Mouse (Mus musculus) right cerebral cortex, postnatal 10 days (tissue): Measurements from ENCODE around the gene Efna5.
A peak's percentile ranks its signal among the peaks of the same experiment; 100 is the strongest.

Experiments
- DNase-seq, 2 experiments: peaks; one replicate each; pipeline ENCODE4 v3.0.0; 2021; ENCODE audit warnings: low spot score in 2 of 2

Efna5 gene

DNA sequence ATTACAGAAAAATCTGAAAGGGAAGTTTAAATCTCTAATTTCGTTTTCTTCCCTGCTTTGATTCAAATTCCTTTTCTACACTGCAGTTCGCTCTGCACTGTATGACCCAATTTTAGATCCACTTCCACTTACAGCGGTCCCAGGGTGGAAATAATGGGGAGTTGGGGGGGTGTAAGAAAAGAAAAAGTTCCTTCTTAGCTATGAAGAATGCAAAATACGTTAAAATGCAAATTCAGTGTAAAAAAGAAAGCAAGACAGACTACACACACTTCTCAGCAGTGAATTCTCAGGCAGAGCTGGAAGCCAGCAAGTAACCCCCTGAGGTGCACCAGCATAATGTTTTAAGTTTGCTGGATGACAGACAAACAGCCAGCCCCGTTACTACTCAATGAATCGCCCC is 174.7 kb downstream of the Efna5 start:
- DNase-seq, result no peak

DNA sequence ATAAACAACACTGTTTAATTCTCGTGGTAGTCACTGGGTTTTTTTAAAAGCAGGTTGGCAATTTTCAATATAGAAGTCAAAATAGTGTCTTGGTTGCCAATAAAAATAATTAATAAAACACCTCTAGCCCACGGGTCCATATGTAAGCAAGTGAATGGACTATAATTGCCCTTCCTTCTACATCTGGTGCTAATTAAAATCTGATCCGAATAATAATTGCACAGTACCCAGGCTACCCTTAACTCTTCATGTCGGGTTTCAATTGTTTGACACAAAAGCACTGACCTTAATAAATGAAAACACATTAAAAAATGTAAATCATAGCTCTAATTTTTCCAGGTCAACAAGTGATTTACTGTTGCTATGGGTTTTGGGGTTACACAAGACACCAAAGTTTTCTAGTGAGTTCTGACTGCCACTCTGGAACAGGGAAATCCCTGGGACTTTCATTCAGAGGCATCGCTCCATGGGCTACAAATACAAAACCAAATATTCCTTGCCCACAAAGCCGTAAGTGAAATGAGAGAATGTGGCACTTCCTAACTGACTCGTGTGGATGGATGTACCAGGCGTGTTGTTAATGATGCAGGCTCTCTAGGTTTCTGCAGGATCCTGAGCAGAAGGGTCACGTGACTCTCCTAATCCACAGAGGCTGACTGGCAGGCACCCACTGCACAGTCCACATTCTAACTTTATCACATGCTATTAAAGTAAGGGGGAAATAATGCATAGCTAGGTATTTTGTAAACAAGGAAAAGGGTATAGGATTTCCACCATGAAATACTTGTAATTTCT is 178.9 kb downstream of the Efna5 start:
- DNase-seq, result no peak

DNA sequence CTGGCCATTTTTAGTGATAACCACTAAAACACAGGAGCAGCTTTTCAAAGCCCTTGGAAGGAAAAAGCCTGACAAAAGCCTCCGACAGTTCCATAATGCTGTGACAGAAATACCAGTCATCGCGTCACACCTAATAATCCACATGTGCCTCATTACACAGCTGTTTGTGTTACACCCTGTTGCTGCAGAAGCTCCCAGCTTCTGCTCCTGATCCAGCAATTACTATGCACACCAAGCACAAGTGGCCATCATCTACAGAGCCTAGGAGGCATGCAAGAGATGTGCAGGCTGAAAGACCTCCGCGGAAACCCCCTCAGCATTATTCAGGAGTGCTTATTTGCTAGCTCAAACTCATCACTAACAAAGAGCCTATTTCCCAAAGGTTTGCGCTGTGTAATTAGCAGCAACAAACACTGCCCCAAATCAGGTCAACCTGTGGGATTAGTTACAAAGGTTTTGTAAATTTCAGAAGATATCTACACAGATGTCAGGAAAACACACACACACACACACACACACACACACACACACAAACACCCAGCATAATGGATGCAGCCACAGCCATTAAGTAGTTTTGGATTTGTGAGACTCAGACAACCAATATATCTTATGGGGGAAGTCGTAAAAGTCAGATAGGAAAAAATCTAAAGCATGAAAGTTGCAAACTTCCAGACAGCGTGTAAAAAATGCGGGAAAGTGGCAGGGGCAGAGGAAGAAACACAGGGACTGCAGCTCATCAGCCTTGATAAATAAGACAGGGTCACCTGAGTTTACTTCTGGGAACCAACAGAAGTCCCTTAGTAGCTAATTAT is 180.1 kb downstream of the Efna5 start:
- no peak for DNase-seq

DNA sequence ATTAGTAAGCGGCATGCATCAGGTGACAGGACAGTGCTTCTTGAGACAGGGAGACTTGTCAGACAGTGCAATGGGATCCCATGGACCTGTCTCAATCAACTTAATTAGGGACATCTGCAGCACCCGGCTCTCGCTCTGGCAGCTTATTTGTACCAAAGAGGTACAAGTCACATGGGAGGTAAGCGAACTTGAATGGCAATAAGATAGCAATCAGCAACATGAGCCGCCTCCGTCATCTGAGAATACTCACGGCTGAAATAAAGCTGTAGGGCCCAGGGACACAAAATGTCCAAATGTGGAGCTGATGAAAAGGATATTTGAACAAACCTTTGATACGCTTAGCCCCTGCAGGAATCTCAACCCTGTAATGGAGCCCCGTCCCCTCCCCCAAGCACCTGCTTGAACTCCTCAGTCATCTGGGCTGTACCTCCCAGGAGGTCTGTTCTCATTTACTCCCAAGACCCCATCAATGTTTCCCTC is 186.1 kb downstream of the Efna5 start:
- DNase-seq, result no peak

DNA sequence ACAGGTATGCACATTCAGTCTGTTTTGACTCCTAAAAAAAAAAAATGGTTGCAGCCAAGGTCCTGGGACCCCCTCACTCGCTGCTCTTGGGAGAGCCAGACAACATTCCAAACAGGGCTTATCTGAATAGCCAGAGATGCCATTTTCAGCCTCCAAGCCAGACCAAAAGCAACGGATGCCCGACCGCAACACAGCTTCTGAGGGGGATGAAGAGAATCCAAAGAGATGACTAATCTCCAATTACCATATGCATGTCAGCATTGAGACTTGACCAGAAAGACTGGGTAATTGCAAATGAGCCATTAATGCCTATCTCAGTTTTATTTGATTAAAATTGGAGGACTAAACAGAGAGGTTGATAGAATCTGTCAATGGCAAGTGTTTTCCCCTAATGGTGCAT is 188.9 kb downstream of the Efna5 start:
- DNase-seq, result no peak

DNA sequence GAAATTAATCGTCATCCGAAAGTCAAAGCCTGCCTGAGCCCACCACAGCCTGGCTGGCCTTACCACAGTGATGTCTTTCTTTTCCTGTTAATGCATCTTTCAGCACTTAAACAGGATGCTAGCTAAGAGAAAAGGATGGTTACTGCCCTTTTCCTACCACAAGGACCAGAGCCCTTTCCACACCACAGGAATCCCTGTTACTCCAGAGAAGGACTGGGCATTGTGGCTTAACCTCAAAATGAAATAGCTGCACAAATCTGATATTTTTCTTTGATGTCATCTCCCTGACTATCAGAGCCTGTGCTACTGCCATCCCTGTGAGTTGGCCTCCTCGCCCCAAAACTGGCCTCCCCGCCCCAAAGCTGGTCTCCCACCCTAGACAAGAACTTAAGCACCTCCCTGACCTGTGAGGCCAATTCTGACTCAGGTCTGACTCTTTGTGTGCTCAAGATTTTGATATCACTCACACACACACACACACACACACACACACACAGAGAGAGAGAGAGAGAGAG is 189.9 kb downstream of the Efna5 start:
- no peak for DNase-seq

DNA sequence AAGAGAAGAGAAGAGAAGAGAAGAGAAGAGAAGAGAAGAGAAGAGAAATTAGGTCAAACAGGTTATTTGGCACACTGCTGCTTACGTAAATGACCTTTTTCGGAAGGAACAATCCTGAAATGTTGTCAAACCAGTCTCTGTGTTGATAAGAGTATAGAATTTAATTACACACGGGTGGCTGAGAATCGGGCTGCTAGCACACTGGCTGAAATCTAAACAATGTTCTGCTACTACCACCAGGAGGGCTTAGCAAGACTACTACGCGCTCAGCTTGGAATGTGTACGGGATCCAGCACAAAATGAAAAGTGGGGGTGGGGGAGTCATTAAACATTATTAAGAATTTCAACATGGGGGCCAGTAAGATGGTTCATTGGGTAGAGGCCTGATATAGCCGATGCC is 190.9 kb downstream of the Efna5 start:
- no peak for DNase-seq

DNA sequence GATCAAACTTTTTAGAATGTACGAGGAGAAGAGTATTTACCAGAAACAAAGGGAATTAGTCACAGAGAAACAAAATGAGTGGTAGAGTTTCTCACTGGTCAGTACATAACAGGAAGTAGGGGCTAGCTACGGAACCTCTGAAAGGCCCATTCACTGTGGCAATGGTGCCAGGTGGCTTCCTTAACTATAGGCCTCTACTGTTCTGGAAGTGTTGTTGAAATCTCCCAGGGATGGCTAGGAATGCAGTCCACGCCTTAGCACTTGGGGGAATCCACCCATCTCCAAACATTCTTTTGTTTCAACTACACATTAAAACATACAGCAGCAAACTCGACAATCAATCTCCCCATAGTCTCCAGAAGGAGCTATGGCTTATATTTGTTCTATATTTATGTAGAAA is 191.5 kb downstream of the Efna5 start:
- DNase-seq, result no peak

DNA sequence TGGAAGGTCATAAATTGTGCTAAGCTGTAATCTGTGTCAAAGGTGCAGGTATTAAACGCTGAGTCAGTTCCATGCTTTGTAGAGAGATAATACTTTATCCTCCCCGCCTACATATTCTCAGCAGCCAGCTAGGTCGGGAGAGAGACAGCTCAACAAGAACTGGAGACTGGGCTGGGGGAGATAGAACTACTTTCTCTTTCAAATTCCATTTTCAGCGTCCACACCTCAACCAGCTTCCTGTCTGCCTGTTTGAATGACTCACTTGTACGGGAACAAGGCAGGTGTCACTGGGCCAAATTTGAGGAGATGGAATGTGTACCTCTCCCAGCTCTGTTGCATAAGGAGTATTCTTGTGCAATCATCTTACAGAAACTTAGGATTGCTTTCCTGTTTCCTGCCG is 193.7 kb downstream of the Efna5 start:
- no peak for DNase-seq

DNA sequence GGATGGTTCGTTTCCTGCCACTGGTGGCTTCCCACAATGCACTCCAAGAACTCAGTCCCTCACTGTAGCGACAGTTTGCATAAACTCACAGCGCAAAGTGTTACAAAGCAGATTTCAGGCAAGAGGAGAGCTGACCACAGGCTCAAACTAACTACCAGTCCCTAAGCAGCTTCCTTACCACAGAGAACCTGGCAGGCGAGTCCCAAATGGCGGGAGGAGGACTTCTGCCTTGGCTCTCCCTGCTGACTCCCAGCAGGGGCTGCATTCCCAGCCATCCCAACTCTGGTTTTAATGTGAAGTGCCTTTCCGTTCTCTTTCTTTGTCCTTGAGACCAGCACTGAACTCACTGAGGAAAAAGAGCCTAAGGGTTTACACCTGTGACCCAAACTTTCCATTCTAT is 195.9 kb downstream of the Efna5 start:
- no peak for DNase-seq

DNA sequence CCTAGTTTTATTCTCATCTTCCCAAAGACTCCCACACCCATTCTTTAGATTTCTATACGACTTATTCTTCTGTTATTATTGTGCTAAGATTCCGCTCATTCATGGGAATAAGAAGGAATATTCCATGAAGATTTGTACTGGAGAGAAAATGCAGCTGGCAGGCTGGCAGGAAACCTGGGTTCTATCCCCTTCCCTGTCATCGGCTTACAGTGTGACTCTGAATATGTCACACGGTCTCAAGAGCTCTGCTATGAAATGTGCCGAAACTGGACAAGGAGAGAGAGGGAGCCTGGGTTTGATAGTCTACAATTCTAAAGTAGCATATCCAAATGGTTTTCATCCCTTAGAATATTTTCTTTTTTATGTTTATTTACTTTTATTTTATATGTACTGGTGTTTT is 198.0 kb downstream of the Efna5 start:
- no peak for DNase-seq

DNA sequence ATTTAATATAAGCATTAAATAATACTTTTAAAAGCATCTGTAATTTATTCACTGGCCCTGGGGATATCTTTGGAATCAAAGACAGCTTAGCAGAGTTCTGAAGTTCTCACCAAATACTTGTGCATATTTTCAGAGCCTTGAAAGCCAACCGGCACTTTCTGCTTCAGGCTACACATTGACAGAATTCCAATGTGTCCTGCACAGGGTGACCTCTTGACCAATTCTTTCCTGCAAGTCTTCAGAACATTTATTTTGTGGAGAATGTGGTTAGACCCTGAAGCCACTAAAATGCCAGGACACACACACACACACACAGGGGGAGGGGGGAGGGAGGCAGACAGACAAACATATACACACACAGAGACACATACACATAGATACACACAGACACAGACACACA is 199.4 kb downstream of the Efna5 start:
- no peak for DNase-seq

DNA sequence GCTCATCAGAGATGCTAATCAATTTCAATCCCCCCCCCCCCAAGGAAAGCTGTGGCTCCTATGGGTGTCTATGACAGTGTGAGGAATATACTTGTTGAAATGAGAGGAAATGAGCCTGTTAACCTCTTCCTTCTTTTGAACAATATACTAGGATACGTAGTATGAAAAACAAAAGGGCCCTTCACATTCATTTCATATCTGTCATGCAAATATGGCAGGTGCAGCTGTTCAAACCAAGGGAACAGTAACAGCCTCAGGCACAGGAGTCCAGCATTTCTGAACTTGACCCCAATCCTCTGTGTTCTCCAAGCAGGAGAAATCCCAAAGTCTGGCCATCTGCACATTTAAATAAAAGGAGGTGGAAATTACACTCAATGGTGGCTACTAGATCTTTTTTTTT is 200.4 kb downstream of the Efna5 start:
- DNase-seq, result no peak

DNA sequence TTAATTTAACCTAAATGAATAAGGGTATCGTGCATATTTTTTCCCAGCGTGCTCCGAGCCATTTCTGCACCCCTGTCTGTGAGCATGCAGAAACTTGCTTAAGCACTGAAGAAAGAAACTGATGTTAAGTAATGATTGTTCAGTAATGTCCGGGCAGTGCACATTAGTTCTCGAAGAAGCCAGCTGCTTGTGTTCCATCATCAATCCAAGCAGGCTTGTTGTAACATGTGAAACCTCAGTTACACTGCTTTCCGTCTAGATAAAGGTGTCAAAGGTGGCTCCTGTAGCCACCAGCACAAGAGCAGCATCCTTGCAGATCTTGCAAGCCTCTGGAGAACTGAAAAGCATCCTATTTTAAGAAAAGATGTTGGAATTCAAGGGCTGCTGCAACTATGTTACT is 204.3 kb downstream of the Efna5 start:
- DNase-seq, result no peak

DNA sequence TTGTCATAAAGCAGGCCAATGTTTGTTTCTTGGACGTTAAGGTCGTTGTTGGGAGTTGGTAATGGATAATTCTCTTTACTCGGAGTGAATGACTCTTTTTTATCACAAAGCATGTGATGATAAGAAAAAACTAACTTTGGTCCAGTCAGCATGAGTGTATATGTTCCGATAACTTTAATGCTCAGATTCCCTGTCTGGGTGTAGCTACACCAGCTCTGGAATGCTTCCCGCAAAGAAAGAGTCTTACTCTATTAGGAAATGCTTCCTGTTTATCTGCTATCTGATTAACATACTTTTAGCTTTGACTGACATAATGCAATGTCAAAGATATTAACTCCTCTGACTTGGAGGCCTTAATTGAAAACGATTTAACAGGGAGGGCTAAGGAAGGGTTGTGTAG is 204.7 kb downstream of the Efna5 start:
- no peak for DNase-seq

DNA sequence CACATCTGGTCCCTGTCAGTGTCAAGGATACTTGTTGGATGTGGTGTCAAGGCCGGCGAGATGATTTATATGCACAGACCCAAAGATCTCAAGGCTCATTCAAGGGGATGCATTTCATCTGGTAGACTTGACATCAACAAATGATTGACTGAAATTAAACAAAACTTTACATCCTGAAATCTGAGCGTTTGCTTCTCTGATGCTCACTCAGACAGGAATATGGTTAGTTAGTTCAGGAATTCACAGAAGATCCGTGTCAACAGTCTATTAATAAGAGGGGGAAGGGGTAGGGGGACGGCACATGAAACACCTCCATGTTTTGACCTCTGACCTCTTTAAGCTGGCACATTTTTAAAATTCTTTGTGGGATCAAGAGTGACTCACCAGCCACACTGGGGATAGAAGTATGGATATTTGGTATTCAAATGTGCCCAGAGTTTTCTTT is 205.3 kb downstream of the Efna5 start:
- no peak for DNase-seq

DNA sequence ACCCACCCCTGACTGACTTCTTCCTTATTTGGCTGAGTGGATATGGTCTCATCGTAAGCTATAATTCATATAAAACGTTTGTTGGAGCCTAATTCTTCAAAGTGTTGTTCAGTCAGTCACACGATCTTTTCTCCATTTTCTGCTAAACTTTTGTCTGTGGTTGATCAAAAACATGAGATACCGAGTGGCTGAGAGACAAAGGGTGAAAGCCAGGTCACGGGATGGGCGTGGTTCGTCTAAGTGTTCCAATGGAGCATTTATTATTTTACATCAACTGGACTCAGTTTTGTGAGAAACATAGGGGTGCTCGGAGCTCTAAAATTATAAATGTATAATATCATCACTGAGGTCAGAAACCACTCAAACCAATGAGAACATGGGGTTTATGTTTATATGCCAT is 209.0 kb downstream of the Efna5 start:
- no peak for DNase-seq

DNA sequence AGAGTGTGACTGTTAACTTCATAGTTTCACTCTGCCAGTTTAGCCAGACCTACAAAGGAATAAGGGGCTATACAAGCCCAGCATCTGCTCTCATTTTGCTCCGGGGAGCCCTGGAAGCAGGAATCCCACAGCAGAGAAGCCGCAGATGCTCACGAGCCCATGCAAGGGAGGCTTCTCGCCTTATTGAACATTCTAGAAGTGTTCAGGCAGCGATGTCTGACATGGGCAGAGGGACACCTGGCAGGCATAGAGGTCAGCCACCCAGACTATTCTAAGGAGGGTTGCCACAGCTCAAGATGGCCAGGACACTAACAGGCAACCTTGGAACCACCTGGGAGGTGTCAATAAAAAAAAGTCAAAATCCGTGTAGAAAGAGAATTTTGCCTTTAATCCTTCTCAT is 214.4 kb downstream of the Efna5 start:
- DNase-seq, result peak in 1 of 2 experiments; percentile 37

DNA sequence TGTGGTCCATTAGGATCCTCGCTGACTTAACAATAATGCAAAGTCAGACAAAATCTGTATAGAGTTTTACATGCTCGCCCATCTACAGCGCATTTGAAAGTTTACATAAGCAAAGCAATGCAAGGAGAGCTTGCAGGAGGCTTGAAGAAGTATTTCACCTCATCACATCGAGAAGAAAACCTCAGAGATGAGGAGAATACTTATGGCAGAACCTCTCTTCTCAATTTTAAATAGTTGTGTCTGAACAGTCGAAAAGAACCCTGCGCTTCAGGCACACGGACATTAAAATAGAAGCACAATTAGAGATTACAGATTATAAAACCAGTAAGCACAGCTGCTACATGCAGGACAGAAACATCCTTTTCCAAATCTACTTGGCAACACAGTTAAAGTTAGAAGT is 215.3 kb downstream of the Efna5 start:
- DNase-seq, result no peak

DNA sequence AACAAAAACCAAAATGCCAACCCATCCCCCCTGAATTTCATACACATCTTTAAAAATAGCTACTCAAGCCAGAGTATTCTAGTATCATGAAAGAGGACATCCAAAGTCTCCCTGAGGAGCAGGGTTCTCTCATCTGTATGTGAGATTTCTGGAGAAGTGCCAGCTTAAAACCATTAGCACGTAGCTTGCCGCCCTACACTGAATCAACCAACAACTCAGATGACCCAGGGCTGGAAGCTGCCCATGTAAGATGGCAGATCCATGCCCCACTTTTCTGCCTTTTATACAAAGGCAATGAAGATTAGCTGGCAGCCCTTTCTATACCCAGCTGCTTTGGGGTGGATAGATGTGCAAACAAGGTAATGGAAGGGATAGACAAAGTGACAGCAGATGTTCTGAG is 216.4 kb downstream of the Efna5 start:
- DNase-seq, result no peak

DNA sequence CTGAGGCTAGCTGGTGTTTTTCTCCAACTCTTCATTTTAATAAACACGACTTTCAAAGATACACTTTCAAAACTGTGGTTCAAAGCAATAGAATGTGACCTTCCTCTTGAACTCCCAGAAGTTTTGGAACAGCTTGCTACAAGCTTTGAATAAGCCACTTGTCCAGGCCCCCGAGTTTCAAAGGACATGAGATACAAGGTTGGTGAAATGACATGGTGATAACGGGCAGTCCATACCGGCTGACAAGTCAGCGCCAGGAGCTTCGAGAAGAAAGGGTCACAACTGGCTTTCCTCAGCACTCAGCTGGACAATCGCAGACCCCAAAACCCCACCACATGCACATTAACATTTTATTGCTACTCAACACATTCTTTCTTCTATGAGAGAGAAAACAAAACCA is 219.3 kb downstream of the Efna5 start:
- no peak for DNase-seq

DNA sequence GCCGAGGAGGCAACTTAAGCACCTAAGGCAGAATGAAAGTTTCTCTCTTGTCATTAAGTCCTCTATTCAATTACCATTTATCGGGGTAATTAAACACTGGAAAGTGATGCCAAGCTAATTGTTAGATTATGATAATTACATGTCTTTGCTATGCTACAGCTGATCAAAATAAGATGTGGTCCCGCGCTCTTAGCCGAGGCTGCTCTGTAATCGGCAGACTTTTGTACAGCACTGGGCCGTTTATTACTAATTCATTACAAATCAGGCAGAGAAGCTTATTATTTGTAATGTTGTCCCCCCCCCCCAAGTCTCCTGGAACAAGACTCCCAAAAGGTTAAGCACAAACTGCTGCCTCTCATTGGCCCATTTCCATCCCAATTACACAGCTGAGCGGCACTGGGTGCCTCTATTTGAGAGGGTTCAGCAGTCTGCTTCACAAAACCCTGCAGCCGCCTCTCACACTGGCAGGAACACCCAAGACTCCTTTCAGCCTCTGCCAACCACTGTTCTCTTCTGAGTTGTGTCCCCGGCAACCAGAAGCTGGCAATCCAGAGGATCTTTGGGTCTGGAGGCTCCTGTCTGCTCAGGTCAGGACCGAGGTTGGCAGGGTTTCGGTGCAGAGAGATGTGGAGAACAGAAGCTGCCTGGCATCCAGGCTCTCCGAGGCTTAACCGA is 221.5 kb downstream of the Efna5 start:
- DNase-seq, result peak; percentile 82 to 87
